Mouse (Mus musculus) stomach, postnatal 0 days (tissue): Measurements from ENCODE around the gene Rap1a. TPM values are rescaled to one million over a fixed set of nuclear protein-coding genes. Genes with fewer than 3 reads are reported as not detected.

Experiments used
- ATAC-seq: fragments of 200-750 bp; cut with Nextera tagmentation; 2 replicates; pipeline ENCODE4 v1.8.0; 2017; ENCODE audit not compliant: low FRiP score, low TSS enrichment
- DNase-seq: peaks from one replicate; pipeline ENCODE4 v3.0.0-alpha.2; 2016; ENCODE audit warnings: low spot score
- H3K27ac ChIP-seq: fragments of 300-500 bp; sonication (generic); replicated peaks from 2 replicates; pipeline ENCODE4 v1.5.1; 2014; ENCODE audit warnings: mild to moderate bottlenecking, control low read depth
- H3K27me3 ChIP-seq: fragments of 300-500 bp; sonication (generic); 2 replicates; pipeline ENCODE4 v1.6.1; 2014; ENCODE audit warnings: low read length; ENCODE audit not compliant: control insufficient read depth, insufficient read depth
- H3K36me3 ChIP-seq: fragments of 300-500 bp; sonication (generic); 2 replicates; pipeline ENCODE4 v1.6.1; 2014; ENCODE audit warnings: low read length, mixed read lengths; ENCODE audit not compliant: control insufficient read depth, insufficient read depth
- H3K4me1 ChIP-seq: fragments of 300-500 bp; sonication (generic); replicated peaks from 2 replicates; pipeline ENCODE4 v1.6.1; 2014; ENCODE audit warnings: antibody characterized with exemption; ENCODE audit not compliant: control insufficient read depth, insufficient read depth
- H3K4me2 ChIP-seq: fragments of 300-500 bp; sonication (generic); replicated peaks from 2 replicates; pipeline ENCODE4 v1.6.1; 2014; ENCODE audit warnings: low read depth, mild to moderate bottlenecking, control low read depth, moderate library complexity
- H3K4me3 ChIP-seq: fragments of 300-500 bp; sonication (generic); 2 replicates; pipeline ENCODE4 v1.5.1; 2014; ENCODE audit warnings: low read depth, low read length, control low read depth
- H3K9ac ChIP-seq: fragments of 300-500 bp; sonication (generic); 2 replicates; pipeline ENCODE4 v1.6.1; 2014; ENCODE audit warnings: mild to moderate bottlenecking, low read length, control low read depth, mixed read lengths
- H3K9me3 ChIP-seq: fragments of 300-500 bp; sonication (generic); 2 replicates; pipeline ENCODE4 v1.6.1; 2016; ENCODE audit warnings: low read length; ENCODE audit not compliant: control insufficient read depth
- CTCF ChIP-seq: IDR thresholded peaks from 2 replicates; pipeline ENCODE4 v1.5.1; 2016; ENCODE audit warnings: antibody characterized with exemption, low read depth, mild to moderate bottlenecking, moderate library complexity
- EP300 ChIP-seq: optimal IDR thresholded peaks from 2 replicates; pipeline ENCODE3; 2016; ENCODE audit warnings: antibody characterized with exemption
- WGBS: fragments of 180-500 bp; shearing (Covaris S2); extraction: QIAGEN DNeasy Blood & Tissue Kit; methylation state at CpG from one replicate; pipeline ENCODE4 v1.1.7; 2014; 5-methylcytosine and 5-hydroxymethylcytosine counted together
- polyA plus RNA-seq: library from polyadenylated mRNA; unstranded; fragments of >200 nt; fragmentation: Nextera tagmentation; extraction: Ambion mirVana; gene quantifications from 2 replicates; pipeline ENCODE4 v1.2.1, GENCODE M21; 2015

The Rap1a gene
- polyA plus RNA-seq, 1 experiment from 2014 or later = 119 TPM

GRCm38 (mm10) chr3:105697148-105697441 is 104.0 kb downstream of the Rap1a start:
- no peak for TF ChIP-seq CTCF
- TF ChIP-seq EP300 = no peak
- no peaks in the 10 kb centered on the region for H3K27me3 ChIP-seq
- no peak overlapping the region; the same call in 1 of the 2 replicates for H3K27ac ChIP-seq
- ATAC-seq = no peak
- H3K9ac ChIP-seq = no peak overlapping the region
- H3K4me2 ChIP-seq = no peak overlapping the region
- H3K4me1 ChIP-seq = no peaks in the 10 kb centered on the region
- 73% methylated on average over 5 of the region's 5 CpGs for WGBS
- no peak for DNase-seq
- H3K9me3 ChIP-seq = no peaks in the 10 kb centered on the region
- H3K4me3 ChIP-seq = no peak overlapping the region
- H3K36me3 ChIP-seq = no peaks in the 10 kb centered on the region

- H3K36me3 ChIP-seq = no peaks in the 10 kb centered on the region
- DNase-seq = no peak
- H3K4me1 ChIP-seq = no peaks in the 10 kb centered on the region
- no peak for ATAC-seq
- H3K4me3 ChIP-seq = no peak overlapping the region
- H3K27me3 ChIP-seq = no peaks in the 10 kb centered on the region
- H3K27ac ChIP-seq = peak overlapping the region; percentile 73
- H3K9me3 ChIP-seq = no peaks in the 10 kb centered on the region
- no peak for TF ChIP-seq EP300
- no peak for TF ChIP-seq CTCF
- H3K9ac ChIP-seq = no peak overlapping the region
- H3K4me2 ChIP-seq = no peak overlapping the region
- WGBS = 66% methylated on average over 17 of the region's 17 CpGs
Measured at GRCm38 (mm10) chr3:105696387-105697147, 104.6 kb downstream of the Rap1a start.

GRCm38 (mm10) chr3:105695476-105696386 is 105.4 kb downstream of the Rap1a start:
- no peaks in the 10 kb centered on the region for H3K27me3 ChIP-seq
- peak overlapping the region; percentile 76 for H3K27ac ChIP-seq
- H3K9ac ChIP-seq = no peak overlapping the region
- H3K36me3 ChIP-seq = no peaks in the 10 kb centered on the region
- no peaks in the 10 kb centered on the region for H3K4me1 ChIP-seq
- ATAC-seq (peak; percentile 61), DNase-seq (no peak)
- H3K4me2 ChIP-seq = peak overlapping the region; percentile 32; the same call in 1 of the 2 replicates
- TF ChIP-seq CTCF (no peak), EP300 (no peak)
- no peaks in the 10 kb centered on the region for H3K9me3 ChIP-seq
- 30% methylated on average over 20 of the region's 20 CpGs for WGBS
- H3K4me3 ChIP-seq = no peak overlapping the region

- Histone ChIP-seq H3K36me3 (no peaks in the 10 kb centered on the region), H3K4me3 (no peak overlapping the region), H3K9me3 (no peaks in the 10 kb centered on the region), H3K4me2 (no peak overlapping the region), H3K9ac (no peak overlapping the region), H3K27ac (no peak overlapping the region), H3K27me3 (no peaks in the 10 kb centered on the region), H3K4me1 (no peaks in the 10 kb centered on the region)
- TF ChIP-seq EP300 (no peak), CTCF (no peak)
- WGBS = 69% methylated on average over 14 of the region's 14 CpGs
- DNase-seq = no peak
- no peak for ATAC-seq
Measured at GRCm38 (mm10) chr3:105693327-105694080, 107.6 kb downstream of the Rap1a start.

- Histone ChIP-seq H3K9me3 (no peaks in the 10 kb centered on the region), H3K27me3 (no peaks in the 10 kb centered on the region), H3K4me2 (no peak overlapping the region), H3K4me3 (no peak overlapping the region), H3K27ac (no peak overlapping the region), H3K36me3 (no peaks in the 10 kb centered on the region), H3K9ac (no peak overlapping the region), H3K4me1 (0 out of 2 replicates have a peak, but pooled peaks cover 3% of the 10 kb centered on the region)
- TF ChIP-seq EP300 = no peak
- no peak for TF ChIP-seq CTCF
- WGBS = 81% methylated on average over 2 of the region's 2 CpGs
- ATAC-seq (no peak), DNase-seq (no peak)
Measured at GRCm38 (mm10) chr3:105688536-105688935, 112.6 kb downstream of the Rap1a start.
